ENCODE assay signal across 9 mouse cellular contexts in the genomic region with DNA sequence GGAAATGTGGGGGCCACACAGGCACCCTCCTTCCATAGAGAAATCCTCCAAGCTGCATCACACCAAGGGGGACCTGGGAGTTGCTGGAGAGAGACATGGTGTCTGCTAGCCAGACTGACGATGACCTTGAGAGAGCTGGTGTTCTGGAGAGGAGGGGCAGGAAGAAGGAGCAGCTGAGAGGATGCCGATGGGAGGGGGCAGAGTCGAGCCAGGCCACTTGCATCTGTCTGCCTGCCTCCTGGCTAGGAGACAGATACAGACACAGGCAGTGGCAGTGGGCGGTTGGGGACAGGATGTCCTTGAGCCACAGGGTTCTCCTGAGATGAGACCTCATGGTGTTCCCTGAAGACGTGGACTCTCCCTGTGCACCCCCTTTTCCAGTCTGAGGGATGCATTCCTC. TPM values are rescaled to one million over a fixed set of nuclear protein-coding genes. Genes with fewer than 3 reads are reported as not detected.
DNase-seq lines count a peak whose midpoint lies in the region; ATAC-seq and TF ChIP-seq lines count a peak whose summit lies in the region.
"Had no signal": no experiment of that assay in that cellular context is flagged by ENCODE, and none has a peak within 500 bp of the region (broad histone marks: within the 10 kb centered on the region; RNA-seq: fewer than 3 reads in every experiment).

No protein-coding gene starts in this region.

- TF ChIP-seq EP300 in ES-Bruce4 (IDR thresholded peaks at IDR 0.05; ENCODE audit: insufficient read depth, low read depth, low read length): 0 out of 2 replicates have a peak, but pooled peaks have one; percentile 32

- no peaks in the 10 kb centered on the region for H3K36me3 ChIP-seq in ES-Bruce4 (ENCODE audit: control insufficient read depth, insufficient read depth, low read length, poor library complexity, severe bottlenecking)
- H3K36me3 ChIP-seq in limb, embryonic 15.5 days: no peaks in the 10 kb centered on the region
- no peaks in the 10 kb centered on the region for H3K36me3 ChIP-seq in midbrain, embryonic 14.5 days (ENCODE audit: control insufficient read depth, insufficient read depth, low read length)

- TF ChIP-seq CTCF in ES-Bruce4 (IDR thresholded peaks at IDR 0.05; ENCODE audit: low read depth, low read length): no peak

- WGBS in limb, embryonic 15.5 days: 11% methylated on average over 5 of the region's 5 CpGs
- 29% methylated on average over 5 of the region's 5 CpGs for WGBS in midbrain, embryonic 14.5 days

- TF ChIP-seq POLR2A in ES-Bruce4 (IDR thresholded peaks at IDR 0.05; ENCODE audit: insufficient read depth, low read length): no peak

- intact Hi-C loops in heart, postnatal 25 days (cut with DNase I): loop anchor here (5.0 kb wide), 1 partner anchor 39 kb away; no protein-coding TSS in a partner anchor

- no peak overlapping the region for H3K27ac ChIP-seq in ES-Bruce4 (ENCODE audit: insufficient read depth, low read length)
- H3K27ac ChIP-seq in limb, embryonic 15.5 days: peak overlapping the region; percentile 55; the same call in 1 of the 2 replicates
- H3K27ac ChIP-seq in midbrain, embryonic 14.5 days (replicated peaks; ENCODE audit: low read depth, low read length): no peak overlapping the region
- H3K27ac ChIP-seq: liver, embryonic 14.5 days had no signal

- no peak overlapping the region for H3K4me3 ChIP-seq in ES-Bruce4 (ENCODE audit: low read depth, low read length)
- H3K4me3 ChIP-seq in limb, embryonic 15.5 days: no peak overlapping the region
- H3K4me3 ChIP-seq in midbrain, embryonic 14.5 days (replicated peaks; ENCODE audit: low read depth, low read length): no peak overlapping the region

- DNase-seq in embryo, embryonic 11 days: peak; percentile 60
- DNase-seq in heart, postnatal 25 days (ENCODE audit: low spot score): peak; percentile 60
- peak; percentile 60 for DNase-seq in yolk sac, embryonic 10.5 days (ENCODE audit: low spot score)
- no peak for DNase-seq in cerebellum, adult 9-10 months
- DNase-seq in thymus, postnatal 10 days (ENCODE audit: low spot score in 2 of 2): no peak
- DNase-seq in midbrain, embryonic 14.5 days: no peak

- H3K27me3 ChIP-seq in ES-Bruce4 (ENCODE audit: control insufficient read depth, insufficient read depth, low read length, poor library complexity, severe bottlenecking): no peaks in the 10 kb centered on the region
- H3K27me3 ChIP-seq in limb, embryonic 15.5 days: no peaks in the 10 kb centered on the region
- no peaks in the 10 kb centered on the region for H3K27me3 ChIP-seq in midbrain, embryonic 14.5 days (ENCODE audit: control insufficient read depth, insufficient read depth, low read length)

- no peaks in the 10 kb centered on the region for H3K9me3 ChIP-seq in ES-Bruce4 (replicated peaks; ENCODE audit: control insufficient read depth, insufficient read depth, low read length, poor library complexity, severe bottlenecking)
- H3K9me3 ChIP-seq in limb, embryonic 15.5 days: no peaks in the 10 kb centered on the region
- no peaks in the 10 kb centered on the region for H3K9me3 ChIP-seq in midbrain, embryonic 14.5 days (ENCODE audit: control insufficient read depth, low read length)

- ATAC-seq in limb, embryonic 15.5 days (ENCODE audit: insufficient number of reproducible peaks, low FRiP score, low TSS enrichment, low read depth): 0 out of 2 replicates have a peak, but pooled peaks have one; percentile 12
- no peak for ATAC-seq in midbrain, embryonic 14.5 days (ENCODE audit: low FRiP score, low TSS enrichment)

- H3K4me1 ChIP-seq in ES-Bruce4 (ENCODE audit: control insufficient read depth, insufficient read depth, low read length): peaks cover 4% of the 10 kb centered on the region
- peaks cover 55% of the 10 kb centered on the region for H3K4me1 ChIP-seq in limb, embryonic 15.5 days
- H3K4me1 ChIP-seq in midbrain, embryonic 14.5 days (ENCODE audit: control insufficient read depth, insufficient read depth, low read length): peaks cover 43% of the 10 kb centered on the region

- H3K4me2 ChIP-seq in limb, embryonic 15.5 days: no peak overlapping the region
- no peak overlapping the region for H3K4me2 ChIP-seq in midbrain, embryonic 14.5 days (ENCODE audit: low read length)

- H3K9ac ChIP-seq in ES-Bruce4 (ENCODE audit: low read depth, poor library complexity, severe bottlenecking): no peak overlapping the region
- no peak overlapping the region for H3K9ac ChIP-seq in limb, embryonic 15.5 days
- H3K9ac ChIP-seq in midbrain, embryonic 14.5 days (replicated peaks; ENCODE audit: low read length): no peak overlapping the region
- H3K9ac ChIP-seq: liver, embryonic 14.5 days had no signal

RNA-seq across cellular contexts. Expression of gene Optc, which starts 16.3 kb away (rescaled TPM):
- not detected in 2 replicates for polyA plus RNA-seq in ES-Bruce4 (2011; ENCODE audit: insufficient read depth, insufficient read length, low read depth, missing spikeins)
- total RNA-seq in heart, postnatal 25 days (2021): under 1 TPM; 0.36 to 0.42 TPM
- polyA plus RNA-seq in limb, embryonic 15.5 days (2015; fragmentation: Nextera tagmentation; extraction: Ambion mirVana): 0.71 and 0.83 TPM in 2 replicates
- 3.5 and 4.5 TPM in 2 replicates for polyA plus RNA-seq in midbrain, embryonic 14.5 days (2014; fragmentation: Nextera tagmentation; extraction: Ambion mirVana)

RNA-seq across cellular contexts. Expression of gene Prelp, which starts 29.7 kb away (rescaled TPM):
- polyA plus RNA-seq in ES-Bruce4 (2011; ENCODE audit: insufficient read depth, insufficient read length, low read depth, missing spikeins): 0.37 TPM in 1 of 2 replicates, not detected in the other
- 10 to 100 TPM; 30.4 to 36.3 TPM for total RNA-seq in heart, postnatal 25 days (2021)
- 17.9 and 20.3 TPM in 2 replicates for polyA plus RNA-seq in limb, embryonic 15.5 days (2015; fragmentation: Nextera tagmentation; extraction: Ambion mirVana)
- 7.1 and 8.7 TPM in 2 replicates for polyA plus RNA-seq in midbrain, embryonic 14.5 days (2014; fragmentation: Nextera tagmentation; extraction: Ambion mirVana)

Comparison
In these comparisons a context has a peak if more than half of its experiments do, and no peak if none do; other contexts are left out.
1. DNase-seq: peak in embryo, embryonic 11 days (single experiment), heart, postnatal 25 days (single experiment) and yolk sac, embryonic 10.5 days (single experiment); none in cerebellum, adult 9-10 months (single experiment), thymus, postnatal 10 days (0 of 2) and midbrain, embryonic 14.5 days (single experiment).